Mouse (Mus musculus) embryonic facial prominence, embryonic 14.5 days (tissue): ENCODE measurements around the gene Insr. TPM values are rescaled to one million over a fixed set of nuclear protein-coding genes. Genes with fewer than 3 reads are reported as not detected.

Source experiments
- ATAC-seq: fragments of 200-750 bp; cut with Nextera tagmentation; 2 replicates; pipeline ENCODE4 v1.8.0; 2017; ENCODE audit warnings: low read depth, moderate number of reproducible peaks, moderate TSS enrichment
- DNase-seq: peaks from one replicate; pipeline ENCODE4 v3.0.0-alpha.2; 2015; ENCODE audit warnings: low spot score
- H3K27ac ChIP-seq: fragments of 300-500 bp; sonication (generic); replicated peaks from 2 replicates; pipeline ENCODE4 v1.5.1; 2014; ENCODE audit warnings: low read depth, mild to moderate bottlenecking, low read length, moderate library complexity
- H3K27me3 ChIP-seq: fragments of 300-500 bp; sonication (generic); replicated peaks from 2 replicates; pipeline ENCODE4 v1.6.1; 2014; ENCODE audit warnings: low read length; ENCODE audit not compliant: control insufficient read depth, insufficient read depth
- H3K36me3 ChIP-seq: fragments of 300-500 bp; sonication (generic); 2 replicates; pipeline ENCODE4 v1.6.1; 2014; ENCODE audit warnings: low read length, mixed read lengths; ENCODE audit not compliant: control insufficient read depth, insufficient read depth
- H3K4me1 ChIP-seq: fragments of 300-500 bp; sonication (generic); 2 replicates; pipeline ENCODE4 v1.6.1; 2014; ENCODE audit warnings: antibody characterized with exemption, low read length; ENCODE audit not compliant: control insufficient read depth, insufficient read depth
- H3K4me2 ChIP-seq: fragments of 300-500 bp; sonication (generic); 2 replicates; pipeline ENCODE4 v1.6.1; 2014; ENCODE audit warnings: low read depth, mild to moderate bottlenecking, low read length, moderate library complexity, mixed read lengths
- H3K4me3 ChIP-seq: fragments of 300-500 bp; sonication (generic); 2 replicates; pipeline ENCODE4 v1.5.1; 2014; ENCODE audit warnings: low read depth, mild to moderate bottlenecking, low read length
- H3K9ac ChIP-seq: fragments of 300-500 bp; sonication (generic); 2 replicates; pipeline ENCODE4 v1.6.1; 2014; ENCODE audit warnings: low read depth, mild to moderate bottlenecking, low read length, moderate library complexity, mixed read lengths
- H3K9me3 ChIP-seq: fragments of 300-500 bp; sonication (generic); 2 replicates; pipeline ENCODE4 v1.6.1; 2016; ENCODE audit warnings: low read length; ENCODE audit not compliant: control insufficient read depth
- WGBS: fragments of 180-500 bp; shearing (Covaris S2); extraction: QIAGEN DNeasy Blood & Tissue Kit; methylation state at CpG from one replicate; pipeline ENCODE4 v1.1.7; 2014; 5-methylcytosine and 5-hydroxymethylcytosine counted together
- polyA plus RNA-seq: library from polyadenylated mRNA; unstranded; fragments of >200 nt; fragmentation: Nextera tagmentation; extraction: Ambion mirVana; gene quantifications from 2 replicates; pipeline ENCODE4 v1.2.1, GENCODE M21; 2014

Insr gene
- polyA plus RNA-seq, 1 experiment from 2014 or later = 30.3 TPM

- 45% methylated on average over 5 of the region's 5 CpGs for WGBS
- ATAC-seq (no peak), DNase-seq (no peak)
- H3K27ac ChIP-seq = no peak overlapping the region
- H3K4me3 ChIP-seq = no peak overlapping the region
- H3K4me2 ChIP-seq = no peak overlapping the region
- no peaks in the 10 kb centered on the region for H3K4me1 ChIP-seq
- H3K36me3 ChIP-seq = no peaks in the 10 kb centered on the region
- no peaks in the 10 kb centered on the region for H3K9me3 ChIP-seq
- H3K9ac ChIP-seq = no peak overlapping the region
- H3K27me3 ChIP-seq = no peaks in the 10 kb centered on the region
These were observed 42.1 kb downstream of the Insr start for GRCm38 (mm10) chr8:3237319-3237718.

- Histone ChIP-seq H3K9me3 (no peaks in the 10 kb centered on the region), H3K4me2 (no peak overlapping the region), H3K27ac (no peak overlapping the region), H3K9ac (no peak overlapping the region), H3K4me1 (no peaks in the 10 kb centered on the region), H3K27me3 (no peaks in the 10 kb centered on the region), H3K36me3 (no peaks in the 10 kb centered on the region), H3K4me3 (no peak overlapping the region)
- 57% methylated on average over 3 of the region's 3 CpGs for WGBS
- ATAC-seq = peak; percentile 56; the same call in 1 of the 2 replicates
- no peak for DNase-seq
These were observed 43.1 kb downstream of the Insr start for GRCm38 (mm10) chr8:3236277-3236676.

GRCm38 (mm10) chr8:3234569-3234968 is 44.8 kb downstream of the Insr start:
- DNase-seq (no peak), ATAC-seq (no peak)
- no peaks in the 10 kb centered on the region for H3K27me3 ChIP-seq
- no peaks in the 10 kb centered on the region for H3K4me1 ChIP-seq
- H3K9ac ChIP-seq = no peak overlapping the region
- H3K4me2 ChIP-seq = no peak overlapping the region
- no peaks in the 10 kb centered on the region for H3K9me3 ChIP-seq
- no peak overlapping the region for H3K27ac ChIP-seq
- H3K36me3 ChIP-seq = no peaks in the 10 kb centered on the region
- no peak overlapping the region for H3K4me3 ChIP-seq
- 83% methylated on average over 3 of the region's 3 CpGs for WGBS

- H3K9ac ChIP-seq = no peak overlapping the region
- WGBS = 88% methylated on average over 2 of the region's 2 CpGs
These were observed 46.8 kb downstream of the Insr start for GRCm38 (mm10) chr8:3232601-3233000.

GRCm38 (mm10) chr8:3230118-3231060 is 49.0 kb downstream of the Insr start:
- Histone ChIP-seq H3K27ac (no peak overlapping the region), H3K27me3 (no peaks in the 10 kb centered on the region), H3K36me3 (no peaks in the 10 kb centered on the region), H3K4me3 (no peak overlapping the region), H3K4me2 (no peak overlapping the region), H3K9ac (no peak overlapping the region), H3K4me1 (no peaks in the 10 kb centered on the region), H3K9me3 (no peaks in the 10 kb centered on the region)
- 81% methylated on average over 10 of the region's 10 CpGs for WGBS
- DNase-seq (no peak), ATAC-seq (no peak)

More at GRCm38 (mm10) chr8:3232601-3233000, 46.8 kb downstream of the Insr start:
- Histone ChIP-seq H3K4me2 (no peak overlapping the region), H3K36me3 (no peaks in the 10 kb centered on the region), H3K9me3 (no peaks in the 10 kb centered on the region), H3K4me1 (no peaks in the 10 kb centered on the region), H3K27ac (no peak overlapping the region), H3K4me3 (no peak overlapping the region), H3K27me3 (no peaks in the 10 kb centered on the region)
- DNase-seq = no peak
- ATAC-seq = no peak

GRCm38 (mm10) chr8:3227423-3227822 is 52.0 kb downstream of the Insr start:
- Histone ChIP-seq H3K9ac (no peak overlapping the region), H3K4me1 (no peaks in the 10 kb centered on the region), H3K36me3 (no peaks in the 10 kb centered on the region), H3K27ac (no peak overlapping the region), H3K9me3 (no peaks in the 10 kb centered on the region), H3K27me3 (no peaks in the 10 kb centered on the region), H3K4me2 (no peak overlapping the region), H3K4me3 (no peak overlapping the region)
- DNase-seq = no peak
- ATAC-seq = no peak
- 87% methylated on average over 5 of the region's 5 CpGs for whole genome bisulfite sequencing

GRCm38 (mm10) chr8:3225731-3226130 is 53.7 kb downstream of the Insr start:
- Histone ChIP-seq H3K27ac (no peak overlapping the region), H3K9ac (no peak overlapping the region), H3K4me3 (no peak overlapping the region), H3K9me3 (no peaks in the 10 kb centered on the region), H3K4me2 (no peak overlapping the region), H3K27me3 (no peaks in the 10 kb centered on the region), H3K36me3 (no peaks in the 10 kb centered on the region), H3K4me1 (no peaks in the 10 kb centered on the region)
- no peak for ATAC-seq
- WGBS = 73% methylated on average over 1 of the region's 1 CpGs
- DNase-seq = no peak

- Histone ChIP-seq H3K9ac (no peak overlapping the region), H3K4me2 (no peak overlapping the region), H3K9me3 (no peaks in the 10 kb centered on the region), H3K4me1 (no peaks in the 10 kb centered on the region; the same call in 1 of the 2 replicates), H3K4me3 (no peak overlapping the region), H3K36me3 (no peaks in the 10 kb centered on the region), H3K27ac (peak overlapping the region; percentile 28; the same call in 1 of the 2 replicates), H3K27me3 (no peaks in the 10 kb centered on the region)
- DNase-seq (no peak), ATAC-seq (no peak)
- 77% methylated on average over 8 of the region's 8 CpGs for WGBS
These were observed 54.2 kb downstream of the Insr start for GRCm38 (mm10) chr8:3225184-3225583.

GRCm38 (mm10) chr8:3222636-3222965 is 56.8 kb downstream of the Insr start:
- ATAC-seq (no peak), DNase-seq (no peak)
- Histone ChIP-seq H3K9me3 (no peaks in the 10 kb centered on the region), H3K4me1 (peaks cover 7% of the 10 kb centered on the region; the same call in 1 of the 2 replicates), H3K27ac (no peak overlapping the region), H3K27me3 (no peaks in the 10 kb centered on the region), H3K4me3 (no peak overlapping the region), H3K4me2 (no peak overlapping the region), H3K9ac (no peak overlapping the region), H3K36me3 (no peaks in the 10 kb centered on the region)
